Mouse (Mus musculus) midbrain, embryonic 16.5 days (tissue): ENCODE measurements at regions not wholly inside any gene's neighbourhood (a gene's known extent, or its start where the extent isn't known, plus 50 kb on each side); places are given as distances from the start of the nearest gene placed in this dataset.

Source experiments
- ATAC-seq: fragments of 200-750 bp; cut with Nextera tagmentation; 2 replicates; pipeline ENCODE4 v1.8.0; 2017; ENCODE audit warnings: moderate TSS enrichment
- H3K27ac ChIP-seq: fragments of 300-500 bp; sonication (generic); 2 replicates; pipeline ENCODE4 v1.5.1; 2014; ENCODE audit warnings: mild to moderate bottlenecking, low read length, mixed read lengths
- H3K27me3 ChIP-seq: fragments of 300-500 bp; sonication (generic); 2 replicates; pipeline ENCODE4 v1.6.1; 2014; ENCODE audit warnings: low read depth, low read length, mixed read lengths; ENCODE audit not compliant: control insufficient read depth, insufficient read depth
- H3K36me3 ChIP-seq: fragments of 300-500 bp; sonication (generic); 2 replicates; pipeline ENCODE4 v1.6.1; 2014; ENCODE audit warnings: mild to moderate bottlenecking, low read length, moderate library complexity, mixed read lengths; ENCODE audit not compliant: control insufficient read depth, insufficient read depth
- H3K4me1 ChIP-seq: fragments of 300-500 bp; sonication (generic); 2 replicates; pipeline ENCODE4 v1.6.1; 2014; ENCODE audit warnings: mild to moderate bottlenecking, low read length, mixed read lengths; ENCODE audit not compliant: control insufficient read depth, insufficient read depth
- H3K4me2 ChIP-seq: fragments of 300-500 bp; sonication (generic); 2 replicates; pipeline ENCODE4 v1.6.1; 2014; ENCODE audit warnings: mild to moderate bottlenecking, low read length, mixed read lengths
- H3K4me3 ChIP-seq: fragments of 300-500 bp; sonication (generic); 2 replicates; pipeline ENCODE4 v1.5.1; 2014; ENCODE audit warnings: low read depth, mild to moderate bottlenecking, low read length, moderate library complexity, mixed read lengths
- H3K9ac ChIP-seq: fragments of 300-500 bp; sonication (generic); 2 replicates; pipeline ENCODE4 v1.6.1; 2014; ENCODE audit warnings: low read depth, low read length, mixed read lengths
- H3K9me3 ChIP-seq: fragments of 300-500 bp; sonication (generic); replicated peaks from 2 replicates; pipeline ENCODE4 v1.6.1; 2014; ENCODE audit warnings: mild to moderate bottlenecking, low read length, mixed read lengths; ENCODE audit not compliant: control insufficient read depth, poor library complexity, severe bottlenecking
- WGBS: fragments of 180-500 bp; shearing (Covaris S2); extraction: QIAGEN DNeasy Blood & Tissue Kit; methylation state at CpG from one replicate; pipeline ENCODE4 v1.1.7; 2014; 5-methylcytosine and 5-hydroxymethylcytosine counted together

GRCm38 (mm10) chr1:125174725-125175124, 260.8 kb downstream of the Actr3 start:
- WGBS: 94% methylated on average over 13 of the region's 13 CpGs
- H3K4me1 ChIP-seq: no peaks in the 10 kb centered on the region
- no peaks in the 10 kb centered on the region for H3K27me3 ChIP-seq
- no peaks in the 10 kb centered on the region for H3K9me3 ChIP-seq
- ATAC-seq: no peak
- no peak overlapping the region for H3K27ac ChIP-seq
- H3K36me3 ChIP-seq: no peaks in the 10 kb centered on the region
- H3K4me3 ChIP-seq: no peak overlapping the region
- no peak overlapping the region for H3K4me2 ChIP-seq
- no peak overlapping the region for H3K9ac ChIP-seq

GRCm38 (mm10) chr1:125172474-125172873, 263.1 kb downstream of the Actr3 start:
- Histone ChIP-seq H3K9me3 (no peaks in the 10 kb centered on the region), H3K27ac (no peak overlapping the region), H3K36me3 (no peaks in the 10 kb centered on the region), H3K4me2 (no peak overlapping the region), H3K9ac (no peak overlapping the region), H3K4me1 (no peaks in the 10 kb centered on the region), H3K27me3 (no peaks in the 10 kb centered on the region), H3K4me3 (no peak overlapping the region)
- no peak for ATAC-seq
- WGBS: 41% methylated on average over 1 of the region's 1 CpGs

- H3K4me1 ChIP-seq: no peaks in the 10 kb centered on the region
- no peaks in the 10 kb centered on the region for H3K36me3 ChIP-seq
- no peaks in the 10 kb centered on the region for H3K9me3 ChIP-seq
- no peaks in the 10 kb centered on the region for H3K27me3 ChIP-seq
- H3K27ac ChIP-seq: no peak overlapping the region
- H3K9ac ChIP-seq: no peak overlapping the region
- 93% methylated on average over 1 of the region's 1 CpGs for WGBS
- no peak for ATAC-seq
- no peak overlapping the region for H3K4me3 ChIP-seq
- no peak overlapping the region for H3K4me2 ChIP-seq
These were observed 270.3 kb downstream of the Actr3 start for GRCm38 (mm10) chr1:125165226-125165625.

GRCm38 (mm10) chr1:125158481-125158880, 277.0 kb downstream of the Actr3 start:
- H3K27ac ChIP-seq: no peak overlapping the region
- no peak overlapping the region for H3K4me3 ChIP-seq
- H3K9me3 ChIP-seq: no peaks in the 10 kb centered on the region
- no peak overlapping the region for H3K9ac ChIP-seq
- no peaks in the 10 kb centered on the region for H3K4me1 ChIP-seq
- no peak for ATAC-seq
- H3K27me3 ChIP-seq: no peaks in the 10 kb centered on the region
- no peaks in the 10 kb centered on the region for H3K36me3 ChIP-seq
- 85% methylated on average over 4 of the region's 4 CpGs for WGBS
- H3K4me2 ChIP-seq: no peak overlapping the region

- no peak for ATAC-seq
- no peak overlapping the region for H3K9ac ChIP-seq
- no peak overlapping the region for H3K27ac ChIP-seq
- no peak overlapping the region for H3K4me2 ChIP-seq
- no peaks in the 10 kb centered on the region for H3K4me1 ChIP-seq
- H3K4me3 ChIP-seq: no peak overlapping the region
- WGBS: 91% methylated on average over 2 of the region's 2 CpGs
- H3K27me3 ChIP-seq: no peaks in the 10 kb centered on the region
- no peaks in the 10 kb centered on the region for H3K9me3 ChIP-seq
- H3K36me3 ChIP-seq: no peaks in the 10 kb centered on the region
These were observed 279.4 kb downstream of the Actr3 start for GRCm38 (mm10) chr1:125156093-125156492.

GRCm38 (mm10) chr1:125149817-125150216, 285.7 kb downstream of the Actr3 start:
- H3K4me3 ChIP-seq: no peak overlapping the region
- no peak overlapping the region for H3K4me2 ChIP-seq
- no peak overlapping the region for H3K9ac ChIP-seq
- no peaks in the 10 kb centered on the region for H3K36me3 ChIP-seq
- no peak for ATAC-seq
- H3K4me1 ChIP-seq: no peaks in the 10 kb centered on the region
- no peaks in the 10 kb centered on the region for H3K9me3 ChIP-seq
- H3K27me3 ChIP-seq: no peaks in the 10 kb centered on the region
- no peak overlapping the region for H3K27ac ChIP-seq

- no peak overlapping the region for H3K27ac ChIP-seq
- no peak for ATAC-seq
- no peaks in the 10 kb centered on the region for H3K36me3 ChIP-seq
- no peaks in the 10 kb centered on the region for H3K27me3 ChIP-seq
- H3K4me3 ChIP-seq: no peak overlapping the region
- no peaks in the 10 kb centered on the region for H3K9me3 ChIP-seq
- no peaks in the 10 kb centered on the region for H3K4me1 ChIP-seq
- H3K4me2 ChIP-seq: no peak overlapping the region
- no peak overlapping the region for H3K9ac ChIP-seq
- WGBS: 71% methylated on average over 3 of the region's 3 CpGs
These were observed 311.7 kb downstream of the Actr3 start for GRCm38 (mm10) chr1:125123861-125124260.

GRCm38 (mm10) chr1:125100596-125100995, 334.9 kb downstream of the Actr3 start:
- Histone ChIP-seq H3K36me3 (no peaks in the 10 kb centered on the region), H3K4me1 (no peaks in the 10 kb centered on the region), H3K27me3 (no peaks in the 10 kb centered on the region), H3K27ac (no peak overlapping the region), H3K9ac (no peak overlapping the region), H3K4me3 (no peak overlapping the region), H3K9me3 (no peaks in the 10 kb centered on the region), H3K4me2 (no peak overlapping the region)
- 72% methylated on average over 2 of the region's 2 CpGs for WGBS
- no peak for ATAC-seq

GRCm38 (mm10) chr1:125084906-125085305, 350.6 kb downstream of the Actr3 start:
- Histone ChIP-seq H3K9ac (no peak overlapping the region), H3K36me3 (no peaks in the 10 kb centered on the region), H3K27ac (no peak overlapping the region), H3K27me3 (no peaks in the 10 kb centered on the region), H3K4me2 (no peak overlapping the region), H3K4me3 (no peak overlapping the region), H3K9me3 (no peaks in the 10 kb centered on the region), H3K4me1 (no peaks in the 10 kb centered on the region)
- 91% methylated on average over 4 of the region's 4 CpGs for WGBS
- no peak for ATAC-seq
